Mouse (Mus musculus) 3T3-L1 (cell line): ENCODE data around the gene Hcn3.

Experiments used
- DNase-seq: peaks from one replicate; pipeline ENCODE4 v3.0.0-alpha.2; 2015; ENCODE audit warnings: low read depth, low spot score

The Hcn3 gene

GRCm38 (mm10) chr3:89100811-89101210, 59.2 kb downstream of the Hcn3 start, which contains the start of gene Gm43738:
TSS of gene Gm43738 (minus strand) at chr3:89101099.
- no peak for DNase-seq
